Mouse (Mus musculus): ENCODE data around the gene Nanos3. TPM values are rescaled to one million over a fixed set of nuclear protein-coding genes. Genes with fewer than 3 reads are reported as not detected.
A peak's percentile ranks its signal among the peaks of the same experiment; 100 is the strongest.

The Nanos3 gene
- polyA plus RNA-seq, 1 experiment from 2014 or later: 8.7 TPM

GRCm38 (mm10) chr8:84208381-84209380, 23.7 kb upstream of the Nanos3 start:
- Histone ChIP-seq H3K4me3 (no peak overlapping the region), H3K27ac (replicated peaks) (peak overlapping the region; percentile 40; the same call in 1 of the 2 replicates), H3K4me1 (replicated peaks) (peaks cover 31% of the 10 kb centered on the region), H3K9me3 (no peaks in the 10 kb centered on the region), H3K4me2 (no peak overlapping the region), H3K27me3 (no peaks in the 10 kb centered on the region), H3K36me3 (peaks cover 28% of the 10 kb centered on the region), H3K9ac (no peak overlapping the region)
- 0 out of 2 replicates have a peak, but pooled peaks have one; percentile 24 for ATAC-seq (ENCODE audit: low FRiP score, low read depth)
- WGBS: 40% methylated on average over 17 of the region's 17 CpGs

- peaks cover 39% of the 10 kb centered on the region for H3K4me1 ChIP-seq (replicated peaks)
- H3K9ac ChIP-seq: no peak overlapping the region
- H3K4me3 ChIP-seq: no peak overlapping the region
- H3K36me3 ChIP-seq: peaks cover 20% of the 10 kb centered on the region
- no peak overlapping the region for H3K4me2 ChIP-seq
- no peaks in the 10 kb centered on the region for H3K9me3 ChIP-seq
- WGBS: 52% methylated on average over 7 of the region's 7 CpGs
- peak overlapping the region; percentile 37; the same call in 1 of the 2 replicates for H3K27ac ChIP-seq (replicated peaks)
- H3K27me3 ChIP-seq: no peaks in the 10 kb centered on the region
- ATAC-seq (ENCODE audit: low FRiP score, low read depth): no peak
Measured at GRCm38 (mm10) chr8:84207811-84208210, 22.8 kb upstream of the Nanos3 start.

- Histone ChIP-seq H3K4me2 (no peak overlapping the region), H3K27me3 (no peaks in the 10 kb centered on the region), H3K36me3 (peaks cover 8% of the 10 kb centered on the region), H3K27ac (replicated peaks) (no peak overlapping the region), H3K9me3 (no peaks in the 10 kb centered on the region), H3K9ac (no peak overlapping the region), H3K4me1 (replicated peaks) (peaks cover 49% of the 10 kb centered on the region), H3K4me3 (no peak overlapping the region)
- WGBS: 75% methylated on average over 3 of the region's 3 CpGs
- no peak for ATAC-seq (ENCODE audit: low FRiP score, low read depth)
Measured at GRCm38 (mm10) chr8:84206666-84207065, 21.6 kb upstream of the Nanos3 start.

- Histone ChIP-seq H3K4me2 (no peak overlapping the region), H3K36me3 (no peaks in the 10 kb centered on the region), H3K4me3 (no peak overlapping the region), H3K27ac (replicated peaks) (no peak overlapping the region), H3K27me3 (0 out of 2 replicates have a peak, but pooled peaks cover 1% of the 10 kb centered on the region), H3K9me3 (no peaks in the 10 kb centered on the region), H3K9ac (no peak overlapping the region), H3K4me1 (replicated peaks) (peaks cover 61% of the 10 kb centered on the region)
- 90% methylated on average over 5 of the region's 5 CpGs for WGBS
- no peak for ATAC-seq (ENCODE audit: low FRiP score, low read depth)
Measured at GRCm38 (mm10) chr8:84205073-84205472, 20.1 kb upstream of the Nanos3 start.

GRCm38 (mm10) chr8:84203975-84204772, 19.2 kb upstream of the Nanos3 start:
- 0 out of 2 replicates have a peak, but pooled peaks cover 3% of the 10 kb centered on the region for H3K27me3 ChIP-seq
- H3K36me3 ChIP-seq: no peaks in the 10 kb centered on the region
- 56% methylated on average over 13 of the region's 13 CpGs for WGBS
- peaks cover 62% of the 10 kb centered on the region for H3K4me1 ChIP-seq (replicated peaks)
- peak overlapping the region; percentile 81 for H3K27ac ChIP-seq (replicated peaks)
- no peaks in the 10 kb centered on the region for H3K9me3 ChIP-seq
- peak overlapping the region; percentile 45 for H3K9ac ChIP-seq
- H3K4me3 ChIP-seq: peak overlapping the region; percentile 41
- ATAC-seq (ENCODE audit: low FRiP score, low read depth): no peak
- H3K4me2 ChIP-seq: peak overlapping the region; percentile 81

GRCm38 (mm10) chr8:84202938-84203917, 18.2 kb upstream of the Nanos3 start:
- H3K4me1 ChIP-seq (replicated peaks): peaks cover 60% of the 10 kb centered on the region

GRCm38 (mm10) chr8:84202466-84202865, 17.4 kb upstream of the Nanos3 start:
- 93% methylated on average over 9 of the region's 9 CpGs for WGBS
- H3K27ac ChIP-seq (replicated peaks): no peak overlapping the region
- H3K4me1 ChIP-seq (replicated peaks): peaks cover 62% of the 10 kb centered on the region
- H3K27me3 ChIP-seq: 0 out of 2 replicates have a peak, but pooled peaks cover 3% of the 10 kb centered on the region
- no peak overlapping the region for H3K4me3 ChIP-seq
- H3K9ac ChIP-seq: no peak overlapping the region
- H3K4me2 ChIP-seq: peak overlapping the region; percentile 81
- H3K36me3 ChIP-seq: no peaks in the 10 kb centered on the region
- no peaks in the 10 kb centered on the region for H3K9me3 ChIP-seq
- ATAC-seq (ENCODE audit: low FRiP score, low read depth): no peak

More at GRCm38 (mm10) chr8:84202938-84203917, 18.2 kb upstream of the Nanos3 start:
- Histone ChIP-seq H3K9ac (peak overlapping the region; percentile 45), H3K4me3 (peak overlapping the region; percentile 41), H3K9me3 (no peaks in the 10 kb centered on the region), H3K4me2 (peak overlapping the region; percentile 81), H3K27me3 (0 out of 2 replicates have a peak, but pooled peaks cover 3% of the 10 kb centered on the region), H3K27ac (replicated peaks) (peak overlapping the region; percentile 81), H3K36me3 (no peaks in the 10 kb centered on the region)
- peak; percentile 31 for ATAC-seq (ENCODE audit: low FRiP score, low read depth)
- WGBS: 13% methylated on average over 34 of the region's 34 CpGs

GRCm38 (mm10) chr8:84201545-84202245, 16.7 kb upstream of the Nanos3 start:
- no peak for ATAC-seq (ENCODE audit: low FRiP score, low read depth)
- peaks cover 67% of the 10 kb centered on the region for H3K4me1 ChIP-seq (replicated peaks)
- peak overlapping the region; percentile 45 for H3K4me3 ChIP-seq
- H3K36me3 ChIP-seq: no peaks in the 10 kb centered on the region
- 63% methylated on average over 15 of the region's 15 CpGs for WGBS
- 0 out of 2 replicates have a peak, but pooled peaks cover 3% of the 10 kb centered on the region for H3K27me3 ChIP-seq
- peak overlapping the region; percentile 38 for H3K9ac ChIP-seq
- peak overlapping the region; percentile 75 for H3K27ac ChIP-seq (replicated peaks)
- H3K9me3 ChIP-seq: no peaks in the 10 kb centered on the region
- peak overlapping the region; percentile 81 for H3K4me2 ChIP-seq

GRCm38 (mm10) chr8:84200652-84201544, 15.9 kb upstream of the Nanos3 start:
- H3K36me3 ChIP-seq: no peaks in the 10 kb centered on the region
- no peak; the same call in 1 of the 2 replicates for ATAC-seq (ENCODE audit: low FRiP score, low read depth)
- peak overlapping the region; percentile 75 for H3K27ac ChIP-seq (replicated peaks)
- peak overlapping the region; percentile 38 for H3K9ac ChIP-seq
- 10% methylated on average over 65 of the region's 70 CpGs for WGBS
- peak overlapping the region; percentile 81 for H3K4me2 ChIP-seq
- H3K27me3 ChIP-seq: 0 out of 2 replicates have a peak, but pooled peaks cover 3% of the 10 kb centered on the region
- H3K4me3 ChIP-seq: peak overlapping the region; percentile 45
- H3K4me1 ChIP-seq (replicated peaks): peaks cover 67% of the 10 kb centered on the region
- H3K9me3 ChIP-seq: no peaks in the 10 kb centered on the region

All from hindbrain, embryonic 15.5 days (tissue).